In genomic region chr10:5195288-5195687, GRCm38 (mm10) we compare ENCODE assay signal across 7 mouse cellular contexts.
DNase-seq lines count a peak whose midpoint lies in the region; ATAC-seq lines count a peak whose summit lies in the region.

No protein-coding gene starts in this region.

- no peaks in the 10 kb centered on the region for H3K9me3 ChIP-seq in kidney, embryonic 16.5 days (ENCODE audit: low read length)
- no peaks in the 10 kb centered on the region for H3K9me3 ChIP-seq in hindbrain, embryonic 13.5 days
- no peaks in the 10 kb centered on the region for H3K9me3 ChIP-seq in midbrain, embryonic 16.5 days (replicated peaks; ENCODE audit: control insufficient read depth, low read length, poor library complexity, severe bottlenecking)

- peaks cover 16% of the 10 kb centered on the region for H3K4me1 ChIP-seq in kidney, embryonic 16.5 days (ENCODE audit: insufficient read depth, low read length)
- H3K4me1 ChIP-seq in hindbrain, embryonic 13.5 days (replicated peaks), result peaks cover 19% of the 10 kb centered on the region
- peaks cover 11% of the 10 kb centered on the region for H3K4me1 ChIP-seq in midbrain, embryonic 16.5 days (ENCODE audit: control insufficient read depth, insufficient read depth, low read length)

- intact Hi-C loops in left cerebral cortex, postnatal 10 days (cut with DNase I), result no loop called here

- 45% methylated on average over 5 of the region's 5 CpGs for WGBS in kidney, embryonic 16.5 days
- 78% methylated on average over 5 of the region's 5 CpGs for WGBS in hindbrain, embryonic 13.5 days
- 73% methylated on average over 5 of the region's 5 CpGs for WGBS in midbrain, embryonic 16.5 days

- H3K36me3 ChIP-seq in kidney, embryonic 16.5 days (ENCODE audit: insufficient read depth, low read length), result no peaks in the 10 kb centered on the region
- H3K36me3 ChIP-seq in hindbrain, embryonic 13.5 days, result peaks cover 4% of the 10 kb centered on the region; the same call in 1 of the 2 replicates
- no peaks in the 10 kb centered on the region for H3K36me3 ChIP-seq in midbrain, embryonic 16.5 days (ENCODE audit: control insufficient read depth, insufficient read depth, low read length)

- no peak for DNase-seq in kidney, postnatal 36 days
- no peak for DNase-seq in right cerebral cortex, adult 18-20 months
- no peak for DNase-seq in left cerebral cortex, postnatal 10 days (ENCODE audit: extremely low spot score in 1 of 2, low spot score in 2 of 2)

- ATAC-seq in kidney, embryonic 16.5 days (ENCODE audit: low FRiP score, low TSS enrichment), result no peak
- ATAC-seq in erythroblast, adult 5-6 weeks (replicated peaks; ENCODE audit: low FRiP score, poor library complexity, severe bottlenecking), result peak; percentile 38; the same call in 1 of the 2 replicates
- no peak for ATAC-seq in hindbrain, embryonic 13.5 days (ENCODE audit: low FRiP score)
- peak; percentile 33 for ATAC-seq in midbrain, embryonic 16.5 days

- H3K4me2 ChIP-seq in kidney, embryonic 16.5 days (replicated peaks; ENCODE audit: low read depth, low read length), result peak overlapping the region; percentile 52
- peak overlapping the region; percentile 68 for H3K4me2 ChIP-seq in hindbrain, embryonic 13.5 days
- H3K4me2 ChIP-seq in midbrain, embryonic 16.5 days (ENCODE audit: low read length), result peak overlapping the region; percentile 79

- no peaks in the 10 kb centered on the region for H3K27me3 ChIP-seq in kidney, embryonic 16.5 days (ENCODE audit: insufficient read depth, low read length)
- H3K27me3 ChIP-seq in hindbrain, embryonic 13.5 days, result no peaks in the 10 kb centered on the region
- H3K27me3 ChIP-seq in midbrain, embryonic 16.5 days (ENCODE audit: control insufficient read depth, insufficient read depth, low read depth, low read length), result no peaks in the 10 kb centered on the region

- H3K9ac ChIP-seq in kidney, embryonic 16.5 days (replicated peaks; ENCODE audit: low read length), result no peak overlapping the region
- H3K9ac ChIP-seq in hindbrain, embryonic 13.5 days, result no peak overlapping the region
- H3K9ac ChIP-seq in midbrain, embryonic 16.5 days (ENCODE audit: low read depth, low read length), result no peak overlapping the region

- no peak overlapping the region for H3K4me3 ChIP-seq in kidney, embryonic 16.5 days (ENCODE audit: low read length)
- peak overlapping the region; percentile 50; the same call in 1 of the 2 replicates for H3K4me3 ChIP-seq in hindbrain, embryonic 13.5 days
- no peak overlapping the region; the same call in 1 of the 2 replicates for H3K4me3 ChIP-seq in midbrain, embryonic 16.5 days (ENCODE audit: low read depth, low read length)

- no peak overlapping the region for H3K27ac ChIP-seq in kidney, embryonic 16.5 days (ENCODE audit: low read length)
- H3K27ac ChIP-seq in hindbrain, embryonic 13.5 days, result no peak overlapping the region
- H3K27ac ChIP-seq in midbrain, embryonic 16.5 days (ENCODE audit: low read length), result peak overlapping the region; percentile 13; the same call in 1 of the 2 replicates

Comparison
In these comparisons a context has a peak if more than half of its experiments do, and no peak if none do; other contexts are left out.
1. ATAC-seq: peak in erythroblast, adult 5-6 weeks (single experiment) and midbrain, embryonic 16.5 days (single experiment); none in kidney, embryonic 16.5 days (single experiment) and hindbrain, embryonic 13.5 days (single experiment).
2. Peak in every context shown above with its lines, with median percentiles within 50 percentile points of each other: H3K4me2 ChIP-seq.